Mouse (Mus musculus) intestine, postnatal 0 days (tissue): ENCODE measurements around the gene Lbhd2. TPM values are rescaled to one million over a fixed set of nuclear protein-coding genes. Genes with fewer than 3 reads are reported as not detected.
A peak's percentile ranks its signal among the peaks of the same experiment; 100 is the strongest.

Experiments used
- ATAC-seq: fragments of 200-750 bp; cut with Nextera tagmentation; 2 replicates; pipeline ENCODE4 v1.8.0; 2017; ENCODE audit warnings: mild to moderate bottlenecking, moderate TSS enrichment, moderate library complexity
- H3K27ac ChIP-seq: fragments of 300-500 bp; sonication (generic); 2 replicates; pipeline ENCODE4 v1.5.1; 2014; ENCODE audit warnings: mild to moderate bottlenecking, low read depth, low read length, moderate library complexity
- H3K27me3 ChIP-seq: fragments of 300-500 bp; sonication (generic); replicated peaks from 2 replicates; pipeline ENCODE4 v1.6.1; 2014; ENCODE audit warnings: low read length, mixed read lengths; ENCODE audit not compliant: control insufficient read depth, insufficient read depth
- H3K36me3 ChIP-seq: fragments of 300-500 bp; sonication (generic); 2 replicates; pipeline ENCODE4 v1.6.1; 2014; ENCODE audit warnings: mild to moderate bottlenecking, moderate library complexity; ENCODE audit not compliant: control insufficient read depth, insufficient read depth
- H3K4me1 ChIP-seq: fragments of 300-500 bp; sonication (generic); replicated peaks from 2 replicates; pipeline ENCODE4 v1.6.1; 2014; ENCODE audit warnings: antibody characterized with exemption, low read length, mixed read lengths; ENCODE audit not compliant: control insufficient read depth, insufficient read depth
- H3K4me2 ChIP-seq: fragments of 300-500 bp; sonication (generic); replicated peaks from 2 replicates; pipeline ENCODE4 v1.6.1; 2014; ENCODE audit warnings: low read depth, mild to moderate bottlenecking, moderate library complexity
- H3K4me3 ChIP-seq: fragments of 300-500 bp; sonication (generic); 2 replicates; pipeline ENCODE4 v1.5.1; 2014; ENCODE audit warnings: low read depth, low read length
- H3K9ac ChIP-seq: fragments of 300-500 bp; sonication (generic); 2 replicates; pipeline ENCODE4 v1.6.1; 2014; ENCODE audit warnings: mild to moderate bottlenecking, low read depth, low read length
- H3K9me3 ChIP-seq: fragments of 300-500 bp; sonication (generic); 2 replicates; pipeline ENCODE4 v1.6.1; 2016; ENCODE audit warnings: mixed run types; ENCODE audit not compliant: control insufficient read depth
- CTCF ChIP-seq: sonication (generic); IDR thresholded peaks from 2 replicates; pipeline ENCODE4 v1.5.1; 2016; ENCODE audit warnings: low read depth, mild to moderate bottlenecking, control low read depth, antibody characterized with exemption, moderate library complexity
- WGBS: fragments of 180-500 bp; shearing (Covaris S2); extraction: QIAGEN DNeasy Blood & Tissue Kit; methylation state at CpG from one replicate; pipeline ENCODE4 v1.1.7; 2014; 5-methylcytosine and 5-hydroxymethylcytosine counted together
- polyA plus RNA-seq: library from polyadenylated mRNA; unstranded; fragments of >200 nt; fragmentation: Nextera tagmentation; extraction: Ambion mirVana; gene quantifications from 2 replicates; pipeline ENCODE4 v1.2.1, GENCODE M21; 2015

Gene Lbhd2
- polyA plus RNA-seq, 1 experiment from 2014 or later: 2.8 TPM

- 32% methylated on average over 12 of the region's 12 CpGs for WGBS
- Histone ChIP-seq H3K27me3 (no peaks in the 10 kb centered on the region), H3K4me2 (peak overlapping the region; percentile 58), H3K4me1 (peaks cover 4% of the 10 kb centered on the region; the same call in 1 of the 2 replicates), H3K4me3 (peak overlapping the region; percentile 23; the same call in 1 of the 2 replicates), H3K9ac (0 out of 2 replicates have a peak overlapping the region, but pooled peaks have one; percentile 34), H3K9me3 (no peaks in the 10 kb centered on the region), H3K27ac (peak overlapping the region; percentile 46), H3K36me3 (no peaks in the 10 kb centered on the region)
- no peak for ATAC-seq
- TF ChIP-seq CTCF: peak; percentile 38; the same call in 1 of the 2 replicates
Measured at GRCm38 (mm10) chr12:111412581-111413284, 6.1 kb downstream of the Lbhd2 start.

GRCm38 (mm10) chr12:111413300-111413699 lies 6.7 kb downstream of the Lbhd2 start:
- Histone ChIP-seq H3K27me3 (no peaks in the 10 kb centered on the region), H3K27ac (peak overlapping the region; percentile 46; the same call in 1 of the 2 replicates), H3K36me3 (no peaks in the 10 kb centered on the region), H3K9me3 (no peaks in the 10 kb centered on the region), H3K4me2 (peak overlapping the region; percentile 58), H3K9ac (0 out of 2 replicates have a peak overlapping the region, but pooled peaks have one; percentile 34), H3K4me1 (peaks cover 4% of the 10 kb centered on the region; the same call in 1 of the 2 replicates), H3K4me3 (peak overlapping the region; percentile 23; the same call in 1 of the 2 replicates)
- 1% methylated on average over 21 of the region's 21 CpGs for WGBS
- TF ChIP-seq CTCF: peak; percentile 99
- ATAC-seq: peak; percentile 75

GRCm38 (mm10) chr12:111416921-111417779 lies 10.5 kb downstream of the Lbhd2 start, which contains the start of gene Exoc3l4:
Gene Exoc3l4 (plus strand): TSS chr12:111417017.
- Histone ChIP-seq H3K4me3 (peak within 1 kb of the TSS; percentile 33), H3K36me3 (no peaks in the 10 kb centered on the region), H3K27me3 (peaks cover 5% of the 10 kb centered on the region; the same call in 1 of the 2 replicates), H3K9me3 (no peaks in the 10 kb centered on the region), H3K27ac (peak within 1 kb of the TSS; percentile 55), H3K4me2 (peak within 1 kb of the TSS; percentile 65), H3K4me1 (peaks cover 7% of the 10 kb centered on the region; the same call in 1 of the 2 replicates), H3K9ac (no peak within 1 kb of the TSS; the same call in 1 of the 2 replicates)
- WGBS: 4% methylated on average over 17 of the region's 17 CpGs
- no peak for TF ChIP-seq CTCF
- peak; percentile 52 for ATAC-seq

GRCm38 (mm10) chr12:111419918-111420317 lies 13.3 kb downstream of the Lbhd2 start:
- TF ChIP-seq CTCF: no peak
- no peak for ATAC-seq

GRCm38 (mm10) chr12:111420946-111421709 lies 14.5 kb downstream of the Lbhd2 start:
- Histone ChIP-seq H3K9me3 (no peaks in the 10 kb centered on the region), H3K9ac (no peak overlapping the region), H3K27me3 (peaks cover 35% of the 10 kb centered on the region), H3K27ac (0 out of 2 replicates have a peak overlapping the region, but pooled peaks have one; percentile 28), H3K36me3 (no peaks in the 10 kb centered on the region; the same call in 1 of the 2 replicates), H3K4me2 (peak overlapping the region; percentile 32), H3K4me1 (peaks cover 3% of the 10 kb centered on the region; the same call in 1 of the 2 replicates), H3K4me3 (0 out of 2 replicates have a peak overlapping the region, but pooled peaks have one; percentile 5)
- ATAC-seq: no peak
- no peak for TF ChIP-seq CTCF
- 43% methylated on average over 7 of the region's 7 CpGs for WGBS

More at GRCm38 (mm10) chr12:111419918-111420317, 13.3 kb downstream of the Lbhd2 start:
- peak overlapping the region; percentile 32 for H3K4me2 ChIP-seq
- peaks cover 28% of the 10 kb centered on the region for H3K27me3 ChIP-seq
- H3K4me1 ChIP-seq: peaks cover 3% of the 10 kb centered on the region; the same call in 1 of the 2 replicates
- H3K36me3 ChIP-seq: no peaks in the 10 kb centered on the region; the same call in 1 of the 2 replicates
- H3K9me3 ChIP-seq: no peaks in the 10 kb centered on the region
- H3K4me3 ChIP-seq: no peak overlapping the region
- no peak overlapping the region for H3K9ac ChIP-seq
- WGBS: 81% methylated on average over 5 of the region's 5 CpGs
- H3K27ac ChIP-seq: no peak overlapping the region
